Mouse (Mus musculus) E14TG2a.4 (cell line): ENCODE measurements around the gene Sun1.

Experiments
- H3K27me3 ChIP-seq: 2 replicates; pipeline ENCODE4 v1.6.1; 2014; ENCODE audit warnings: low read length, control low read depth; ENCODE audit not compliant: insufficient read depth
- H3K36me3 ChIP-seq: 2 replicates; pipeline ENCODE4 v1.6.1; 2014; ENCODE audit warnings: low read length, control low read depth; ENCODE audit not compliant: insufficient read depth
- H3K4me1 ChIP-seq: replicated peaks from 2 replicates; pipeline ENCODE4 v1.6.1; 2014; ENCODE audit warnings: low read depth, low read length, control low read depth
- H3K4me3 ChIP-seq: replicated peaks from 2 replicates; pipeline ENCODE4 v1.5.1; 2014; ENCODE audit warnings: mild to moderate bottlenecking, low read length
- H3K9me3 ChIP-seq: 2 replicates; pipeline ENCODE4 v1.6.1; 2014; ENCODE audit warnings: low read length, control low read depth
- CTCF ChIP-seq: conservative IDR thresholded peaks from 2 replicates; pipeline ENCODE4 v1.5.1; 2014; ENCODE audit warnings: low read length
- NANOG ChIP-seq: IDR thresholded peaks from 2 replicates; pipeline ENCODE4 v1.6.1; 2014; ENCODE audit warnings: borderline replicate concordance, low read length, mixed read lengths
- POU5F1 ChIP-seq: IDR thresholded peaks from 2 replicates; pipeline ENCODE4 v1.6.1; 2014; ENCODE audit warnings: low read length, borderline replicate concordance

The Sun1 gene

DNA sequence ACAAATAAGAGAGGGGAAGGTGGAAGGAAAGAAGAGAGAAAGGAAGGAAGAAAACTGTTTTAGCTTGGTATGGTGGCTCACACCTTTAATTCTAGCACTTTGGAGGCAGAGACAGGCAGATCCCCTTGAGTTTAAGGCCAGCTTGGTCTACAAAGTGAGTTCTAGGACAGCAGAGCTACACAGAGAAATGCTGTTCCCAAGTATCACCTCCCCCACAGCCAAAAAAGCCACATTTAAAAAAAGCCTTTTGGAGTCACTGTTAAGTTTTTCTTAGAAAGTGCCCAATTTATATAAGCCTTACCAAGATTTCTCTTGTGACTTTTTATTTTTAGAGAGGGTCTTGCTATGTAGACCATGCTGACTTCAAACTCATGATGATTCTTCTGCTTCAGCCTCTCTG, 13.9 kb downstream of the Sun1 start:
- no peak overlapping the region for H3K4me3 ChIP-seq
- H3K36me3 ChIP-seq, result peaks cover 81% of the 10 kb centered on the region
- peaks cover 38% of the 10 kb centered on the region for H3K4me1 ChIP-seq
- no peaks in the 10 kb centered on the region for H3K27me3 ChIP-seq
- no peak for TF ChIP-seq NANOG
- no peak for TF ChIP-seq POU5F1
- TF ChIP-seq CTCF, result no peak
- peaks cover 23% of the 10 kb centered on the region for H3K9me3 ChIP-seq

DNA sequence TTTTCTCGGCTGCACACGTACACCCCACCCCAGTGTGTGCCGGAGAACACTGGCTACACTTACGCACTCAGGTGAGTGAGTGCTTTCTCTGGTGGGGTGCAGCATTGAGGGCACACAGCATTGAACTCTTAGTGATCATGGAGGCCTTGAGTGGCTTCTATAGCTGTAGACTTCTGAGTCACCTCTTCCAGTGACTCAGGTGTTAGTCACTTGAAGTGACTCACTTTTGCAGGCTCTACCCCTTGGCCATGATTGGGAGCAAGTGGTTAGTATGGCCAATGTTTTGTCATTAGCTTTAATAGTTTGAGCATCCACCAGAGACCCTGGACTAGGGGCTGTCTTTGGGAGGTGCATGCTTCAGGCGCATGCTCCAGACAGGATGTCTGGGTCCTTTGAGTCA, 14.7 kb downstream of the Sun1 start:
- Histone ChIP-seq H3K27me3 (no peaks in the 10 kb centered on the region), H3K4me1 (peaks cover 29% of the 10 kb centered on the region), H3K36me3 (peaks cover 77% of the 10 kb centered on the region), H3K4me3 (no peak overlapping the region), H3K9me3 (peaks cover 20% of the 10 kb centered on the region)
- TF ChIP-seq CTCF (no peak), NANOG (no peak), POU5F1 (no peak)

DNA sequence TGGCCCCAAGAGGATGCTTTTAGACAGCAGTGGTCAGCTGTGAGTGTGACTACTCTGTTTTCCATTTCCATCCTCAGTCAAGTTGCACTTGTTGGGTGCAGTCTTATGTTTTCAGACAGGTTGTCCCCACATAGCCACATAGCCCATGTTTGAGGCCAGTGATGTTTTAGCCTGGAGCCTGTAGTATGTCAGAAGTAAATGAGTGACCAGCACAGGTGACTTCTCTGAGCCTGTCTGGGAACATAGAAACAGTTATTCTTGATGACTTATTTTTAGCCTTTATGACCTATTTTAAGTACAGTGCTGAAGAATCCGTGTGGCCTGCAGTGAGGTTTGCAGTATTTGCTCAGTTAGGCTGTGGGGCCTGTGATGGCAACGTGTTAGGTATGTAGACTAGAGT, 15.7 kb downstream of the Sun1 start:
- Histone ChIP-seq H3K9me3 (peaks cover 10% of the 10 kb centered on the region), H3K36me3 (peaks cover 77% of the 10 kb centered on the region), H3K27me3 (no peaks in the 10 kb centered on the region), H3K4me3 (no peak overlapping the region), H3K4me1 (peaks cover 21% of the 10 kb centered on the region)
- no peak for TF ChIP-seq POU5F1
- no peak for TF ChIP-seq NANOG
- TF ChIP-seq CTCF, result no peak

DNA sequence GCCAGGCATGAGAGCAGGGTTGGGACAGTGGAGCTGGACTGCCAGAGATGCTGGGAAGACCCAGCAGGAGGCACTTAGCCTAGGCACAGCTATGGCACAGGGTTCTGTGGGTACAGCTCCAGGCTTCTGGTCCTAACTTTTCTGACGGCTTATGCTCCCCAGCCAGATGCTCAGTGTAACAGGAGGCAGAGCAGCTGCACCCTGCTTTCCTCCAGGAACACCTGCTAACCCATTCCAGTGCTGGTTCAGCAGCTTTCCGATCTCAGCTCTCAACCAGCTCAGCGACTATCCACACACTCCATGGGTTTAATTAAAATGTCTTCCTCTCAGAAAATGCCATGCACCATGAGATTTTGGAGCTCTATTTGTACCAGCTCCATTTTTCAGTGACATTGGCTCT, 16.3 kb downstream of the Sun1 start:
- Histone ChIP-seq H3K4me1 (peaks cover 20% of the 10 kb centered on the region), H3K4me3 (no peak overlapping the region), H3K36me3 (peaks cover 80% of the 10 kb centered on the region), H3K27me3 (no peaks in the 10 kb centered on the region), H3K9me3 (peaks cover 5% of the 10 kb centered on the region)
- TF ChIP-seq NANOG (no peak), CTCF (no peak), POU5F1 (no peak)

DNA sequence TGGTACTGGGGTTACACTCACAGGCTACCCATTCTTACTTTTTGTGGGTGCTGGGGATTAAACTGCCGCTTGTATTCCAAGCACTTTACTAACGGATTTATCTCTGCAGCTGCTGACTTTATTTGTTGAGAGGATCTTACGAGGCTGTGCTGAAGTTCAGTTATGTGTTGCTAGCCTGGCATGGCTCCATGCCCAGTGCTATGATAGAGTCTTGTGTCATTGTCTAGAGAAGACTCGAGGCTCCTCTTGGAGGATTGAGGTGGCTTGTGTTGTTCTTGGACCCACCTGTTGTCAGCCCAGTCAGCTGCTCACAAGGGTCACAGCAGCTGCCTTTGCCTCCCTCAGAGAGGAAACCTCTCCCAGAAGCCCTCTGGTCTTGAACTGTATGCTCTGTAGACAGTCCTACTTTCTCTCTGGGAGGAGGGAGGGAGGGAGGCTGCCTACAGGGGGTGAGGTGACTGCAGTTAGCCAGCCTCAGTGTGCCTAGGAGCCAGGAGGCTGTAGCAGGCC, 19.6 kb downstream of the Sun1 start:
- no peaks in the 10 kb centered on the region for H3K4me1 ChIP-seq
- H3K4me3 ChIP-seq, result no peak overlapping the region
- H3K9me3 ChIP-seq, result no peaks in the 10 kb centered on the region
- TF ChIP-seq CTCF, result no peak
- TF ChIP-seq POU5F1, result no peak
- no peak for TF ChIP-seq NANOG
- H3K27me3 ChIP-seq, result no peaks in the 10 kb centered on the region
- H3K36me3 ChIP-seq, result peaks cover 80% of the 10 kb centered on the region

DNA sequence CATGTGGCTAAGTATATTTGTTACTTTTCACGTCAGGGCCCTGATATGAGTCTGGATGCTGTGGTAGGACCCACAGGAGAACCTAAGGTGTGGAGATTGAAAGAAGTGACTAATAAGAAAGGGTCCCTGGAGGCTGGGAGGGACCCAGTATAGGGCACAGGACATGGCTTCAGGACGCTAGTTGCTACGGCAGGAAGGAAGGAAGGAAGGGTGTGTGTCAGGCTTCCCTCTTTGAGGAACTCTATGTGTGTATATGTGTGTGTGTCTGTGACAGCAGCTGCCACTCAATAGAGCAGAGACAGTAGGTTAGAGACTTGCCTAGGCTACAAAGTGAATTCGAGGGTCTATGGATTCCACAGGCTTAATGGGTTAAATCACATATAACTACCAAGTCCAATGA, 20.2 kb downstream of the Sun1 start:
- Histone ChIP-seq H3K27me3 (no peaks in the 10 kb centered on the region), H3K4me3 (no peak overlapping the region), H3K4me1 (no peaks in the 10 kb centered on the region), H3K9me3 (no peaks in the 10 kb centered on the region), H3K36me3 (peaks cover 80% of the 10 kb centered on the region)
- TF ChIP-seq CTCF (no peak), NANOG (no peak), POU5F1 (no peak)

DNA sequence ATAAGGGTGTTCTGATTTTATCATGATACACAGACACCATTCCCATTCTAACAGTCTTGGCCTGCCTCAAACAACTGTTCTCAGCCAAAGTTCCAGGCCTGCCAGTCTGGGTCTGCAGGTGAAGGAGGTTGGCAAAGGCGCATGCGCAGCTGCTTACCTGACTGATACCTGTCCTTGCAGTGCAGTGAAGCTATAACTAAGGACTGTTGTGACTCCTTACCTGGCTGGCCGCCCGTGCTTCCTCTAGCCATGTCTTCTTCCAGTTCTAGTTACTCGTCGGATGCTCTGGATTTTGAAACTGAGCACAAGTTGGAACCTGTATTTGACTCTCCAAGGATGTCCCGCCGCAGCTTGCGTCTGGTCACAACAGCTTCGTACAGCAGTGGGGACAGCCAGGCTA, 22.9 kb downstream of the Sun1 start:
- Histone ChIP-seq H3K27me3 (no peaks in the 10 kb centered on the region), H3K9me3 (no peaks in the 10 kb centered on the region), H3K4me1 (0 out of 2 replicates have a peak, but pooled peaks cover under 1% of the 10 kb centered on the region), H3K36me3 (peaks cover 87% of the 10 kb centered on the region), H3K4me3 (no peak overlapping the region)
- TF ChIP-seq POU5F1 (no peak), CTCF (no peak), NANOG (no peak)

DNA sequence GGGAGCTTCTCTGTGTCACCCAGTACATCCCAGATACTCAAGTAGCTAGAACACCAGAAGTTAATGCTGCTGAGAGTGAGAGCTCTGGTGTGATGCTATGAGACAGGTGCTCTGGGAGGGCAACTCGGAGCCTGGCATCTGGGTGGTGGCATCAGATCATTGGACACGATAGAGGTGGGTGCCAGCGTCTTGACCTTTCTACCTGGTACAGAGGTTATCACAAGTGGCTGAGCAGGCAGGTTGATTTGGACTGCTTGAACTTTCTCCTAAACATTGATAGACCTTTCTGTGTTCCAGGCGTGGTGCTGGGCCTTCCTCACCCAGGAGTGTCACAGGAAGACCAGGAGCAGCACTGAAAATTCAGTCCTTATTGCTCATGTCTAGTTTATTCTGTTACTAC, 26.8 kb downstream of the Sun1 start:
- Histone ChIP-seq H3K36me3 (peaks cover 100% of the 10 kb centered on the region), H3K4me3 (no peak overlapping the region), H3K27me3 (no peaks in the 10 kb centered on the region), H3K9me3 (no peaks in the 10 kb centered on the region), H3K4me1 (peaks cover 19% of the 10 kb centered on the region)
- TF ChIP-seq NANOG (no peak), CTCF (no peak), POU5F1 (no peak)

DNA sequence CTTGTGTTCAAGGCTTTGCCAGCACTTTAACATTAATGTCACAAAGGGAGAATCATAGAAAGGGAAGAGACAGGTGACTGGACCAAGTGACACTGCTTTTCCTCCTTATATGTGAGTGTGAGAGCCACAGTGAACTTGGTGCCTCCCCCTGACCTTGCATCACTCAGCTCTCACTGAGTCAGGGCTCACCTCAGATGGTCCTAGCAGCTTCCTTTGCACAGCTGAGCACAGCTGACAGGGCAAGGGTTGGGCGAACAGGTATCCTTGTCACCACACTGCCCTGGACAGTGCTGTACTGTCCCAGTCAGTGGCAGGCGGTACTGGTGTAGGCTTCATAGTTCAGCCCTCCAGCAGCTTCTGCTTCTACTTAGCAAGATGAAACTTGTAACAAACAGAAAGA, 27.2 kb downstream of the Sun1 start:
- H3K4me3 ChIP-seq, result no peak overlapping the region
- peaks cover 100% of the 10 kb centered on the region for H3K36me3 ChIP-seq
- no peak for TF ChIP-seq NANOG
- TF ChIP-seq POU5F1, result no peak
- no peak for TF ChIP-seq CTCF
- no peaks in the 10 kb centered on the region for H3K27me3 ChIP-seq
- peaks cover 19% of the 10 kb centered on the region for H3K4me1 ChIP-seq
- no peaks in the 10 kb centered on the region for H3K9me3 ChIP-seq
